Mouse (Mus musculus): ENCODE results near the gene Ccl11. TPM values are rescaled to one million over a fixed set of nuclear protein-coding genes. Genes with fewer than 3 reads are reported as not detected.

Ccl11 gene
- polyA plus RNA-seq, 1 experiment from 2014 or later = 87.0 TPM

GRCm38 (mm10) chr11:82072374-82072773 lies 14.8 kb downstream of the Ccl11 start:
- no peak for ATAC-seq (ENCODE audit: insufficient read depth, low FRiP score)
- Histone ChIP-seq H3K27ac (ENCODE audit: low read length) (no peak overlapping the region), H3K27me3 (ENCODE audit: control insufficient read depth, insufficient read depth, low read length) (no peaks in the 10 kb centered on the region), H3K9me3 (replicated peaks; ENCODE audit: control insufficient read depth, low read length) (no peaks in the 10 kb centered on the region), H3K9ac (ENCODE audit: low read length) (no peak overlapping the region), H3K4me3 (replicated peaks; ENCODE audit: low read length) (no peak overlapping the region), H3K4me2 (ENCODE audit: low read depth, low read length) (no peak overlapping the region), H3K4me1 (ENCODE audit: control insufficient read depth, insufficient read depth, low read length) (0 out of 2 replicates have a peak, but pooled peaks cover 5% of the 10 kb centered on the region), H3K36me3 (ENCODE audit: control insufficient read depth, insufficient read depth, low read length) (no peaks in the 10 kb centered on the region)
- 79% methylated on average over 1 of the region's 1 CpGs for WGBS

GRCm38 (mm10) chr11:82072984-82073383 lies 15.4 kb downstream of the Ccl11 start:
- WGBS = 67% methylated on average over 3 of the region's 3 CpGs

GRCm38 (mm10) chr11:82073686-82074085 lies 16.1 kb downstream of the Ccl11 start:
- H3K36me3 ChIP-seq (ENCODE audit: control insufficient read depth, insufficient read depth, low read length) = no peaks in the 10 kb centered on the region
- WGBS = 84% methylated on average over 3 of the region's 3 CpGs
- H3K4me2 ChIP-seq (ENCODE audit: low read depth, low read length) = no peak overlapping the region
- ATAC-seq (ENCODE audit: insufficient read depth, low FRiP score) = no peak
- H3K27ac ChIP-seq (ENCODE audit: low read length) = no peak overlapping the region
- H3K9ac ChIP-seq (ENCODE audit: low read length) = no peak overlapping the region
- no peak overlapping the region for H3K4me3 ChIP-seq (replicated peaks; ENCODE audit: low read length)
- no peaks in the 10 kb centered on the region for H3K9me3 ChIP-seq (replicated peaks; ENCODE audit: control insufficient read depth, low read length)
- H3K27me3 ChIP-seq (ENCODE audit: control insufficient read depth, insufficient read depth, low read length) = no peaks in the 10 kb centered on the region
- 0 out of 2 replicates have a peak, but pooled peaks cover 5% of the 10 kb centered on the region for H3K4me1 ChIP-seq (ENCODE audit: control insufficient read depth, insufficient read depth, low read length)

More at GRCm38 (mm10) chr11:82072984-82073383, 15.4 kb downstream of the Ccl11 start:
- no peak overlapping the region for H3K27ac ChIP-seq (ENCODE audit: low read length)
- H3K4me1 ChIP-seq (ENCODE audit: control insufficient read depth, insufficient read depth, low read length) = 0 out of 2 replicates have a peak, but pooled peaks cover 5% of the 10 kb centered on the region
- no peak for ATAC-seq (ENCODE audit: insufficient read depth, low FRiP score)
- H3K27me3 ChIP-seq (ENCODE audit: control insufficient read depth, insufficient read depth, low read length) = no peaks in the 10 kb centered on the region
- H3K4me3 ChIP-seq (replicated peaks; ENCODE audit: low read length) = no peak overlapping the region
- H3K36me3 ChIP-seq (ENCODE audit: control insufficient read depth, insufficient read depth, low read length) = no peaks in the 10 kb centered on the region
- H3K9me3 ChIP-seq (replicated peaks; ENCODE audit: control insufficient read depth, low read length) = no peaks in the 10 kb centered on the region
- no peak overlapping the region for H3K4me2 ChIP-seq (ENCODE audit: low read depth, low read length)
- H3K9ac ChIP-seq (ENCODE audit: low read length) = no peak overlapping the region

GRCm38 (mm10) chr11:82077031-82077430 lies 19.4 kb downstream of the Ccl11 start:
- Histone ChIP-seq H3K4me1 (ENCODE audit: control insufficient read depth, insufficient read depth, low read length) (no peaks in the 10 kb centered on the region), H3K4me3 (replicated peaks; ENCODE audit: low read length) (no peak overlapping the region), H3K4me2 (ENCODE audit: low read depth, low read length) (no peak overlapping the region), H3K27ac (ENCODE audit: low read length) (no peak overlapping the region), H3K27me3 (ENCODE audit: control insufficient read depth, insufficient read depth, low read length) (no peaks in the 10 kb centered on the region), H3K9ac (ENCODE audit: low read length) (no peak overlapping the region), H3K36me3 (ENCODE audit: control insufficient read depth, insufficient read depth, low read length) (no peaks in the 10 kb centered on the region), H3K9me3 (replicated peaks; ENCODE audit: control insufficient read depth, low read length) (no peaks in the 10 kb centered on the region)
- no peak for ATAC-seq (ENCODE audit: insufficient read depth, low FRiP score)
- 52% methylated on average over 3 of the region's 3 CpGs for WGBS

- peak; percentile 73 for ATAC-seq (ENCODE audit: insufficient read depth, low FRiP score)
- H3K9ac ChIP-seq (ENCODE audit: low read length) = no peak overlapping the region
- no peak overlapping the region for H3K4me2 ChIP-seq (ENCODE audit: low read depth, low read length)
- no peaks in the 10 kb centered on the region for H3K9me3 ChIP-seq (replicated peaks; ENCODE audit: control insufficient read depth, low read length)
- H3K36me3 ChIP-seq (ENCODE audit: control insufficient read depth, insufficient read depth, low read length) = no peaks in the 10 kb centered on the region
- no peaks in the 10 kb centered on the region for H3K4me1 ChIP-seq (ENCODE audit: control insufficient read depth, insufficient read depth, low read length)
- H3K4me3 ChIP-seq (replicated peaks; ENCODE audit: low read length) = no peak overlapping the region
- H3K27me3 ChIP-seq (ENCODE audit: control insufficient read depth, insufficient read depth, low read length) = no peaks in the 10 kb centered on the region
- 0 out of 2 replicates have a peak overlapping the region, but pooled peaks have one; percentile 0 for H3K27ac ChIP-seq (ENCODE audit: low read length)
Observed at GRCm38 (mm10) chr11:82078136-82078730, 20.6 kb downstream of the Ccl11 start.

GRCm38 (mm10) chr11:82080865-82081264 lies 23.2 kb downstream of the Ccl11 start:
- Histone ChIP-seq H3K27me3 (ENCODE audit: control insufficient read depth, insufficient read depth, low read length) (no peaks in the 10 kb centered on the region), H3K4me2 (ENCODE audit: low read depth, low read length) (no peak overlapping the region), H3K9me3 (replicated peaks; ENCODE audit: control insufficient read depth, low read length) (no peaks in the 10 kb centered on the region), H3K9ac (ENCODE audit: low read length) (no peak overlapping the region), H3K27ac (ENCODE audit: low read length) (no peak overlapping the region), H3K36me3 (ENCODE audit: control insufficient read depth, insufficient read depth, low read length) (no peaks in the 10 kb centered on the region), H3K4me3 (replicated peaks; ENCODE audit: low read length) (no peak overlapping the region), H3K4me1 (ENCODE audit: control insufficient read depth, insufficient read depth, low read length) (no peaks in the 10 kb centered on the region)
- ATAC-seq (ENCODE audit: insufficient read depth, low FRiP score) = no peak
- WGBS = 72% methylated on average over 3 of the region's 3 CpGs

- 91% methylated on average over 3 of the region's 3 CpGs for WGBS
Observed at GRCm38 (mm10) chr11:82084360-82084759, 26.7 kb downstream of the Ccl11 start.

GRCm38 (mm10) chr11:82099511-82100323 lies 42.1 kb downstream of the Ccl11 start:
- no peaks in the 10 kb centered on the region for H3K9me3 ChIP-seq (replicated peaks; ENCODE audit: control insufficient read depth, low read length)
- no peak overlapping the region for H3K4me2 ChIP-seq (ENCODE audit: low read depth, low read length)
- peak; percentile 71; the same call in 1 of the 2 replicates for ATAC-seq (ENCODE audit: insufficient read depth, low FRiP score)
- no peaks in the 10 kb centered on the region for H3K27me3 ChIP-seq (ENCODE audit: control insufficient read depth, insufficient read depth, low read length)
- 63% methylated on average over 10 of the region's 10 CpGs for WGBS
- H3K27ac ChIP-seq (ENCODE audit: low read length) = peak overlapping the region; percentile 47
- no peaks in the 10 kb centered on the region for H3K4me1 ChIP-seq (ENCODE audit: control insufficient read depth, insufficient read depth, low read length)
- no peaks in the 10 kb centered on the region for H3K36me3 ChIP-seq (ENCODE audit: control insufficient read depth, insufficient read depth, low read length)
- H3K4me3 ChIP-seq (replicated peaks; ENCODE audit: low read length) = no peak overlapping the region
- no peak overlapping the region for H3K9ac ChIP-seq (ENCODE audit: low read length)

More at GRCm38 (mm10) chr11:82084360-82084759, 26.7 kb downstream of the Ccl11 start:
- Histone ChIP-seq H3K4me1 (ENCODE audit: control insufficient read depth, insufficient read depth, low read length) (no peaks in the 10 kb centered on the region), H3K27ac (ENCODE audit: low read length) (no peak overlapping the region), H3K4me2 (ENCODE audit: low read depth, low read length) (no peak overlapping the region), H3K9ac (ENCODE audit: low read length) (no peak overlapping the region), H3K4me3 (replicated peaks; ENCODE audit: low read length) (no peak overlapping the region), H3K9me3 (replicated peaks; ENCODE audit: control insufficient read depth, low read length) (no peaks in the 10 kb centered on the region), H3K27me3 (ENCODE audit: control insufficient read depth, insufficient read depth, low read length) (no peaks in the 10 kb centered on the region), H3K36me3 (ENCODE audit: control insufficient read depth, insufficient read depth, low read length) (no peaks in the 10 kb centered on the region)
- no peak for ATAC-seq (ENCODE audit: insufficient read depth, low FRiP score)

- Histone ChIP-seq H3K9me3 (replicated peaks; ENCODE audit: control insufficient read depth, low read length) (no peaks in the 10 kb centered on the region), H3K4me3 (replicated peaks; ENCODE audit: low read length) (no peak overlapping the region), H3K27me3 (ENCODE audit: control insufficient read depth, insufficient read depth, low read length) (no peaks in the 10 kb centered on the region), H3K9ac (ENCODE audit: low read length) (no peak overlapping the region), H3K4me2 (ENCODE audit: low read depth, low read length) (no peak overlapping the region), H3K4me1 (ENCODE audit: control insufficient read depth, insufficient read depth, low read length) (no peaks in the 10 kb centered on the region), H3K27ac (ENCODE audit: low read length) (no peak overlapping the region), H3K36me3 (ENCODE audit: control insufficient read depth, insufficient read depth, low read length) (no peaks in the 10 kb centered on the region)
- no peak for ATAC-seq (ENCODE audit: insufficient read depth, low FRiP score)
- WGBS = 83% methylated on average over 4 of the region's 4 CpGs
Observed at GRCm38 (mm10) chr11:82101087-82101486, 43.5 kb downstream of the Ccl11 start.

Data from stomach, embryonic 16.5 days (tissue).